Comparison of ENCODE assay signal across 12 mouse cellular contexts in the genomic region with DNA sequence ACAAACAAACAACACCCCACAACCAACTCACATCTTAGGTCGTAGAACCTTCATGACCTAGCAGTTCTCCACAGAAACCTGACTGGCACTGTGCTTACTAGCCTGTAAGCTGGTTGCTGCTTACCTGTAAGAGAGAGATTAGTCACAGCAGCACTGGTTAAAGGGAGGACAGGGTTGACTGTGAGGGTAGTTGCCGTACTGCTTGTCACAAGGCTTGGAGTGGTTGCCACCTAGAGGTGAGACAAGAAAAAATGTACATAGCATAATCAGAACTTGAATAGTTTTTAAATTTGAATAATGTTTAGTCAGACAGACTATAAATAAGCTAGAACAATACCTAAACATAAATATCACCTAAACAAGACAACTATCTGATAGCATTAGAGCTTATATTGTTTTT.
DNase-seq lines count a peak whose midpoint lies in the region; TF ChIP-seq lines count a peak whose summit lies in the region.
"Had no signal": no experiment of that assay in that cellular context is flagged by ENCODE, and none has a peak within 500 bp of the region (broad histone marks: within the 10 kb centered on the region; RNA-seq: fewer than 3 reads in every experiment).

No protein-coding gene starts in this region.

- H3K4me1 ChIP-seq in thymus, adult 2 months (replicated peaks; ENCODE audit: control insufficient read depth, insufficient read depth, low read length): no peaks in the 10 kb centered on the region
- no peaks in the 10 kb centered on the region for H3K4me1 ChIP-seq in cortical plate, adult 2 months (ENCODE audit: control insufficient read depth, insufficient read depth, low read length)
- H3K4me1 ChIP-seq: forebrain, embryonic 13.5 days; lung, embryonic 15.5 days had no signal

- peak; percentile 73 for TF ChIP-seq CTCF in layer of hippocampus, adult 2 months (conservative IDR thresholded peaks at IDR 0.05)
- TF ChIP-seq CTCF in thymus, adult 2 months (IDR thresholded peaks at IDR 0.05; ENCODE audit: borderline replicate concordance, control insufficient read depth, extremely low read depth, insufficient read depth, low read length, poor library complexity): no peak
- TF ChIP-seq CTCF in cortical plate, adult 2 months (IDR thresholded peaks at IDR 0.05; ENCODE audit: extremely low read depth, insufficient read depth, low read length): peak; percentile 37; the same call in 1 of the 2 replicates

- no peak overlapping the region for H3K27ac ChIP-seq in layer of hippocampus, adult 2 months
- no peak overlapping the region for H3K27ac ChIP-seq in thymus, adult 2 months (ENCODE audit: control insufficient read depth, insufficient read depth, low read length)
- no peak overlapping the region for H3K27ac ChIP-seq in cortical plate, adult 2 months (ENCODE audit: insufficient read depth, low read length)
- H3K27ac ChIP-seq: forebrain, embryonic 13.5 days; lung, embryonic 15.5 days had no signal

- 84% methylated on average over 2 of the region's 2 CpGs for WGBS in thymus, adult 2 months

- H3K36me3 ChIP-seq in thymus, adult 2 months (ENCODE audit: control insufficient read depth, insufficient read depth, low read length): peaks cover 43% of the 10 kb centered on the region

- TF ChIP-seq POLR2A in thymus, adult 2 months (IDR thresholded peaks at IDR 0.05; ENCODE audit: control insufficient read depth, extremely low read depth, insufficient read depth, low read length, poor library complexity): no peak
- TF ChIP-seq POLR2A in cortical plate, adult 2 months (IDR thresholded peaks at IDR 0.05; ENCODE audit: extremely low read depth, insufficient read depth, low read length): no peak

- H3K27me3 ChIP-seq in thymus, adult 2 months (ENCODE audit: control insufficient read depth, insufficient read depth, low read length): no peaks in the 10 kb centered on the region
- H3K27me3 ChIP-seq: forebrain, embryonic 13.5 days; lung, embryonic 15.5 days had no signal

- no peak for DNase-seq in layer of hippocampus, adult 2 months (ENCODE audit: low spot score in 2 of 2)
- DNase-seq in layer of hippocampus, adult 18-20 months (ENCODE audit: low spot score in 2 of 2): no peak
- peak; percentile 25 for DNase-seq in thymus, adult 2 months
- no peak for DNase-seq in thymus, postnatal 4 days
- no peak for DNase-seq in cerebellum, adult 9-10 months
- DNase-seq in urinary bladder, postnatal 4 days (ENCODE audit: low spot score in 2 of 2): no peak
- DNase-seq: cerebellum, postnatal 25 days; left cerebral cortex, postnatal 4 days had no signal

- no peak overlapping the region for H3K4me3 ChIP-seq in layer of hippocampus, adult 2 months
- no peak overlapping the region for H3K4me3 ChIP-seq in thymus, adult 2 months (ENCODE audit: control insufficient read depth, insufficient read depth, low read length)
- no peak overlapping the region for H3K4me3 ChIP-seq in cortical plate, adult 2 months (ENCODE audit: insufficient read depth, low read length)
- H3K4me3 ChIP-seq: forebrain, embryonic 13.5 days; lung, embryonic 15.5 days; myocyte had no signal
